Mouse (Mus musculus) ovary, postnatal 36 days (tissue): Measurements from ENCODE around the gene Sdccag8.

Experiments
- DNase-seq: peaks from one replicate; pipeline ENCODE4 v3.0.0; 2022; ENCODE audit warnings: low spot score, mixed read lengths

Sdccag8 gene

GRCm38 (mm10) chr1:176985691-176986090 lies 171.2 kb downstream of the Sdccag8 start:
- DNase-seq = no peak

- DNase-seq = no peak
Observed at GRCm38 (mm10) chr1:176986275-176986674, 171.8 kb downstream of the Sdccag8 start.

GRCm38 (mm10) chr1:176986990-176987740 lies 172.7 kb downstream of the Sdccag8 start:
- DNase-seq = no peak

GRCm38 (mm10) chr1:176991473-176991872 lies 177.0 kb downstream of the Sdccag8 start:
- no peak for DNase-seq

GRCm38 (mm10) chr1:176992517-176992916 lies 178.1 kb downstream of the Sdccag8 start:
- DNase-seq = no peak

GRCm38 (mm10) chr1:176993141-176994010 lies 178.9 kb downstream of the Sdccag8 start:
- DNase-seq = no peak

GRCm38 (mm10) chr1:176994087-176994486 lies 179.6 kb downstream of the Sdccag8 start:
- no peak for DNase-seq

GRCm38 (mm10) chr1:176994707-176995418 lies 180.4 kb downstream of the Sdccag8 start:
- no peak for DNase-seq

GRCm38 (mm10) chr1:176995419-176995775 lies 180.9 kb downstream of the Sdccag8 start:
- no peak for DNase-seq

GRCm38 (mm10) chr1:176996166-176996565 lies 181.7 kb downstream of the Sdccag8 start:
- DNase-seq = no peak

GRCm38 (mm10) chr1:176996630-176997201 lies 182.3 kb downstream of the Sdccag8 start:
- DNase-seq = peak; percentile 27

GRCm38 (mm10) chr1:176997254-176997653 lies 182.8 kb downstream of the Sdccag8 start:
- no peak for DNase-seq

GRCm38 (mm10) chr1:176997711-176998689 lies 183.5 kb downstream of the Sdccag8 start:
- DNase-seq = no peak

- DNase-seq = no peak
Observed at GRCm38 (mm10) chr1:176999011-176999410, 184.6 kb downstream of the Sdccag8 start.

- DNase-seq = no peak
Observed at GRCm38 (mm10) chr1:177002951-177003350, 188.5 kb downstream of the Sdccag8 start.

- DNase-seq = no peak
Observed at GRCm38 (mm10) chr1:177004041-177004741, 189.7 kb downstream of the Sdccag8 start.

- DNase-seq = no peak
Observed at GRCm38 (mm10) chr1:177007405-177007804, 192.9 kb downstream of the Sdccag8 start.

- DNase-seq = no peak
Observed at GRCm38 (mm10) chr1:177008777-177009176, 194.3 kb downstream of the Sdccag8 start.

- no peak for DNase-seq
Observed at GRCm38 (mm10) chr1:177010041-177010440, 195.6 kb downstream of the Sdccag8 start.

- DNase-seq = no peak
Observed at GRCm38 (mm10) chr1:177010607-177011302, 196.3 kb downstream of the Sdccag8 start.
